Comparison of ENCODE assay signal across 25 mouse cellular contexts in the genomic region with DNA sequence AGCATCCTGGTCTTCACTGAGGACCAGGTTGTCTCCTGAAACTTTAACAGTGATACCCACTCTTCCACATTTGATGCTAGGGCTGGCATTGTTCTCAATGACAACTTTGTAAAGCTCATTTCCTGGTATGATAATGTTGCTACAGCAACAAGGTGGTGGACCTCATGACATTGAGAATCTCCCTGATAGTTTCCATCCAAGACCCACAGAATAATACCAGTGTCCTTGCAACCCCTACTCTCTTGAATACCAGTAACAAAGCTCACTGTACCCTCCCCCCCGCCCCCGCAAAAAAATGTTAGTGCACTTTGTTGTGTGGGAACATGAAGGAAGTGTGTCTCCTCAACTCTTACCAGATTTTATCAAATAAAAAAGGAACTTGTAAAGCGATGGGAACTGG.
"Had no signal": no experiment of that assay in that cellular context is flagged by ENCODE, and none has a peak within 500 bp of the region (broad histone marks: within the 10 kb centered on the region; RNA-seq: fewer than 3 reads in every experiment).

No protein-coding gene starts in this region.

- H3K9me3 ChIP-seq: heart, embryonic 15.5 days; hindbrain, embryonic 13.5 days; hindbrain, embryonic 15.5 days; limb, embryonic 10.5 days; limb, embryonic 12.5 days; liver, embryonic 13.5 days had no signal

- ATAC-seq: intestine, embryonic 16.5 days had no signal

- H3K27ac ChIP-seq: gastrocnemius, adult 2 months; heart, adult 2 months; heart, embryonic 13.5 days; heart, embryonic 15.5 days; hindbrain, embryonic 13.5 days; hindbrain, embryonic 15.5 days; layer of hippocampus, adult 2 months; left cerebral cortex, adult 2 months; limb, embryonic 10.5 days; limb, embryonic 12.5 days; liver, embryonic 13.5 days had no signal

- H3K27me3 ChIP-seq: heart, embryonic 13.5 days; heart, embryonic 15.5 days; hindbrain, embryonic 13.5 days; hindbrain, embryonic 15.5 days; limb, embryonic 12.5 days; liver, embryonic 13.5 days had no signal

- H3K9ac ChIP-seq: heart, embryonic 13.5 days; heart, embryonic 15.5 days; hindbrain, embryonic 13.5 days; hindbrain, embryonic 15.5 days; limb, embryonic 12.5 days; liver, embryonic 13.5 days had no signal

- H3K4me1 ChIP-seq: heart, embryonic 13.5 days; heart, embryonic 15.5 days; hindbrain, embryonic 13.5 days; hindbrain, embryonic 15.5 days; limb, embryonic 10.5 days; limb, embryonic 12.5 days; liver, embryonic 13.5 days had no signal

- H3K4me3 ChIP-seq: gastrocnemius, adult 2 months; heart, adult 2 months; heart, embryonic 13.5 days; heart, embryonic 15.5 days; hindbrain, embryonic 13.5 days; hindbrain, embryonic 15.5 days; layer of hippocampus, adult 2 months; left cerebral cortex, adult 2 months; limb, embryonic 10.5 days; limb, embryonic 12.5 days; liver, embryonic 13.5 days had no signal

- DNase-seq: gastrocnemius, adult 2 months; gastrocnemius, postnatal 14 days; gastrocnemius, postnatal 36 days; heart, adult 11 months; heart, adult 2 months; heart, postnatal 14 days; heart, postnatal 36 days; kidney, adult 11 months; kidney, adult 8-10 months; kidney, postnatal 10 days; kidney, postnatal 25 days; kidney, postnatal 4 days; liver; liver, embryonic 13.5 days had no signal

- H3K36me3 ChIP-seq: heart, embryonic 13.5 days; heart, embryonic 15.5 days; hindbrain, embryonic 13.5 days; hindbrain, embryonic 15.5 days; limb, embryonic 10.5 days; limb, embryonic 12.5 days; liver, embryonic 13.5 days had no signal

- H3K4me2 ChIP-seq: heart, embryonic 11.5 days; heart, embryonic 13.5 days; heart, embryonic 15.5 days; hindbrain, embryonic 13.5 days; hindbrain, embryonic 15.5 days; limb, embryonic 12.5 days; liver, embryonic 11.5 days; liver, embryonic 13.5 days had no signal
